Mouse (Mus musculus) cerebellum, adult 2 months (tissue): ENCODE results near the gene Spesp1.

ENCODE experiments used
- CTCF ChIP-seq: fragments of 200-500 bp; IDR thresholded peaks from 2 replicates; pipeline ENCODE4 v1.5.1; 2011; ENCODE audit warnings: low read depth, mild to moderate bottlenecking, control low read depth, low read length, moderate library complexity, borderline replicate concordance; ENCODE audit not compliant: insufficient read depth
- POLR2A ChIP-seq: fragments of 200-500 bp; IDR thresholded peaks from 2 replicates; pipeline ENCODE4 v1.6.1; 2011; ENCODE audit warnings: low read length, control low read depth, borderline replicate concordance; ENCODE audit not compliant: insufficient read depth

DNA sequence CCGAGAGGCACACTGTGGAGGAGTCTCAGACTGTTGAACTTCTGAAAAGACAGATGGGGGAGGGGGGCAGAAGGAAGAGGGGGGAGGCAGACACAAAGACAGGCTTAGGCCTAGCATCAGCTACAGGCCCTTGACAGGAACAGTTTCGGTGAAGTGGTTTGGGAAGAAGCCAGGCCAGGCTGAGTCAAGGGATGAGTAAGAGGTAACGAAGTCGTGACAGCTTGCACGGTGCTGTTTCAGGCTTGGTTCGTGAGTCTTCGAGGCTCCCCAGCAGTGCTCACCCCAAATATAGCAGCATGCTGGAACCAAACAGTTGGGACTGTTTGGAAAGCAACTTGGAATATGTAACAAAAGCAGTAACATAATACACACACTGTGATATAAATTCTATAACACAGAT, 2.3 kb upstream of the Spesp1 start:
- no peak for TF ChIP-seq CTCF
- TF ChIP-seq POLR2A: no peak
